Mouse (Mus musculus): ENCODE results near the gene Iqcn. TPM values are rescaled to one million over a fixed set of nuclear protein-coding genes. Genes with fewer than 3 reads are reported as not detected.

The Iqcn gene
- polyA plus RNA-seq, 1 experiment: 0.23 TPM

GRCm38 (mm10) chr8:70701982-70702841 is 1.0 kb upstream of the Iqcn start:
- no peak for DNase-seq (ENCODE audit: low read depth)
- TF ChIP-seq CTCF (IDR thresholded peaks at IDR 0.05; ENCODE audit: borderline replicate concordance, extremely low read depth, insufficient read depth, insufficient read length) (no peak), POLR2A (IDR thresholded peaks at IDR 0.05; ENCODE audit: borderline replicate concordance, extremely low read depth, insufficient read depth, insufficient read length, poor library complexity, severe bottlenecking) (no peak)

- DNase-seq (ENCODE audit: low read depth): no peak
These were observed 445 bp upstream of the Iqcn start for GRCm38 (mm10) chr8:70702842-70703182.

GRCm38 (mm10) chr8:70708281-70708680 is 5.0 kb downstream of the Iqcn start:
- no peak for TF ChIP-seq CTCF (IDR thresholded peaks at IDR 0.05; ENCODE audit: borderline replicate concordance, extremely low read depth, insufficient read depth, insufficient read length)
- TF ChIP-seq POLR2A (IDR thresholded peaks at IDR 0.05; ENCODE audit: borderline replicate concordance, extremely low read depth, insufficient read depth, insufficient read length, poor library complexity, severe bottlenecking): no peak
- DNase-seq (ENCODE audit: low read depth): no peak

More at GRCm38 (mm10) chr8:70702842-70703182, 445 bp upstream of the Iqcn start:
- TF ChIP-seq CTCF (IDR thresholded peaks at IDR 0.05; ENCODE audit: borderline replicate concordance, extremely low read depth, insufficient read depth, insufficient read length): no peak
- no peak for TF ChIP-seq POLR2A (IDR thresholded peaks at IDR 0.05; ENCODE audit: borderline replicate concordance, extremely low read depth, insufficient read depth, insufficient read length, poor library complexity, severe bottlenecking)

GRCm38 (mm10) chr8:70709794-70710193 is 6.5 kb downstream of the Iqcn start:
- TF ChIP-seq POLR2A (IDR thresholded peaks at IDR 0.05; ENCODE audit: borderline replicate concordance, extremely low read depth, insufficient read depth, insufficient read length, poor library complexity, severe bottlenecking) (no peak), CTCF (IDR thresholded peaks at IDR 0.05; ENCODE audit: borderline replicate concordance, extremely low read depth, insufficient read depth, insufficient read length) (no peak)

GRCm38 (mm10) chr8:70710296-70710695 is 7.0 kb downstream of the Iqcn start:
- no peak for TF ChIP-seq POLR2A (IDR thresholded peaks at IDR 0.05; ENCODE audit: borderline replicate concordance, extremely low read depth, insufficient read depth, insufficient read length, poor library complexity, severe bottlenecking)
- no peak for TF ChIP-seq CTCF (IDR thresholded peaks at IDR 0.05; ENCODE audit: borderline replicate concordance, extremely low read depth, insufficient read depth, insufficient read length)
- DNase-seq (ENCODE audit: low read depth): no peak

More at GRCm38 (mm10) chr8:70709794-70710193, 6.5 kb downstream of the Iqcn start:
- DNase-seq (ENCODE audit: low read depth): no peak

- no peak for TF ChIP-seq CTCF (IDR thresholded peaks at IDR 0.05; ENCODE audit: borderline replicate concordance, extremely low read depth, insufficient read depth, insufficient read length)
- TF ChIP-seq POLR2A (IDR thresholded peaks at IDR 0.05; ENCODE audit: borderline replicate concordance, extremely low read depth, insufficient read depth, insufficient read length, poor library complexity, severe bottlenecking): no peak
- DNase-seq (ENCODE audit: low read depth): no peak
These were observed 7.8 kb downstream of the Iqcn start for GRCm38 (mm10) chr8:70711041-70711440.

- TF ChIP-seq CTCF (IDR thresholded peaks at IDR 0.05; ENCODE audit: borderline replicate concordance, extremely low read depth, insufficient read depth, insufficient read length) (no peak), POLR2A (IDR thresholded peaks at IDR 0.05; ENCODE audit: borderline replicate concordance, extremely low read depth, insufficient read depth, insufficient read length, poor library complexity, severe bottlenecking) (no peak)
- DNase-seq (ENCODE audit: low read depth): no peak
These were observed 10.7 kb downstream of the Iqcn start for GRCm38 (mm10) chr8:70713991-70714390.

- no peak for TF ChIP-seq POLR2A (IDR thresholded peaks at IDR 0.05; ENCODE audit: borderline replicate concordance, extremely low read depth, insufficient read depth, insufficient read length, poor library complexity, severe bottlenecking)
- TF ChIP-seq CTCF (IDR thresholded peaks at IDR 0.05; ENCODE audit: borderline replicate concordance, extremely low read depth, insufficient read depth, insufficient read length): no peak
- DNase-seq (ENCODE audit: low read depth): no peak
These were observed 11.8 kb downstream of the Iqcn start for GRCm38 (mm10) chr8:70715086-70715485.

- TF ChIP-seq POLR2A (IDR thresholded peaks at IDR 0.05; ENCODE audit: borderline replicate concordance, extremely low read depth, insufficient read depth, insufficient read length, poor library complexity, severe bottlenecking) (no peak), CTCF (IDR thresholded peaks at IDR 0.05; ENCODE audit: borderline replicate concordance, extremely low read depth, insufficient read depth, insufficient read length) (no peak)
- DNase-seq (ENCODE audit: low read depth): no peak
These were observed 13.5 kb downstream of the Iqcn start for GRCm38 (mm10) chr8:70716521-70717400.

- DNase-seq (ENCODE audit: low read depth): peak; percentile 26
These were observed 15.0 kb downstream of the Iqcn start, which contains the start of gene Gm3336 for GRCm38 (mm10) chr8:70718297-70718696. TSS of gene Gm3336 (plus strand) at chr8:70718543.

GRCm38 (mm10) chr8:70719796-70720270 is 16.6 kb downstream of the Iqcn start:
- no peak for DNase-seq (ENCODE audit: low read depth)
- TF ChIP-seq CTCF (IDR thresholded peaks at IDR 0.05; ENCODE audit: borderline replicate concordance, extremely low read depth, insufficient read depth, insufficient read length) (no peak), POLR2A (IDR thresholded peaks at IDR 0.05; ENCODE audit: borderline replicate concordance, extremely low read depth, insufficient read depth, insufficient read length, poor library complexity, severe bottlenecking) (no peak)

More at GRCm38 (mm10) chr8:70718297-70718696, 15.0 kb downstream of the Iqcn start, which contains the start of gene Gm3336:
- peak; percentile 84 for TF ChIP-seq CTCF (IDR thresholded peaks at IDR 0.05; ENCODE audit: borderline replicate concordance, extremely low read depth, insufficient read depth, insufficient read length)
- TF ChIP-seq POLR2A (IDR thresholded peaks at IDR 0.05; ENCODE audit: borderline replicate concordance, extremely low read depth, insufficient read depth, insufficient read length, poor library complexity, severe bottlenecking): no peak

Measured in brain, embryonic 14.5 days (tissue).